Comparison of ENCODE assay signal across 12 mouse cellular contexts in genomic region chr4:138323753-138324152, GRCm38 (mm10). TPM values are rescaled to one million over a fixed set of nuclear protein-coding genes. Genes with fewer than 3 reads are reported as not detected.
DNase-seq lines count a peak whose midpoint lies in the region; ATAC-seq lines count a peak whose summit lies in the region.
"Had no signal": no experiment of that assay in that cellular context is flagged by ENCODE, and none has a peak within 500 bp of the region (broad histone marks: within the 10 kb centered on the region; RNA-seq: fewer than 3 reads in every experiment).

No protein-coding gene starts in this region.

- WGBS in embryonic facial prominence, embryonic 13.5 days, result 69% methylated on average over 4 of the region's 4 CpGs
- 75% methylated on average over 4 of the region's 4 CpGs for WGBS in embryonic facial prominence, embryonic 10.5 days
- 72% methylated on average over 4 of the region's 4 CpGs for WGBS in liver, embryonic 11.5 days
- 56% methylated on average over 4 of the region's 4 CpGs for WGBS in stomach, embryonic 14.5 days

- DNase-seq in embryonic facial prominence, embryonic 10.5 days (ENCODE audit: low spot score), result no peak
- DNase-seq in liver, embryonic 11.5 days (ENCODE audit: low spot score), result no peak
- no peak for DNase-seq in liver
- DNase-seq in heart, postnatal 10 days, result peak; percentile 31 to 54
- no peak for DNase-seq in thymus, postnatal 36 days
- no peak for DNase-seq in right cerebral cortex, adult 2 months (ENCODE audit: low spot score in 2 of 2)
- DNase-seq: adrenal gland, postnatal 25 days; kidney, postnatal 4 days had no signal

- no peak overlapping the region for H3K27ac ChIP-seq in embryonic facial prominence, embryonic 13.5 days
- no peak overlapping the region for H3K27ac ChIP-seq in embryonic facial prominence, embryonic 10.5 days (replicated peaks)
- no peak overlapping the region; the same call in 1 of the 2 replicates for H3K27ac ChIP-seq in liver, embryonic 11.5 days (ENCODE audit: low read depth, low read length)
- peak overlapping the region; percentile 75 for H3K27ac ChIP-seq in stomach, embryonic 14.5 days (ENCODE audit: low read length)
- H3K27ac ChIP-seq: liver, embryonic 14.5 days had no signal

- H3K27me3 ChIP-seq in embryonic facial prominence, embryonic 13.5 days, result no peaks in the 10 kb centered on the region
- no peaks in the 10 kb centered on the region for H3K27me3 ChIP-seq in embryonic facial prominence, embryonic 10.5 days (replicated peaks; ENCODE audit: low read depth, poor library complexity, severe bottlenecking)
- H3K27me3 ChIP-seq in liver, embryonic 11.5 days (replicated peaks; ENCODE audit: control insufficient read depth, insufficient read depth, low read length), result no peaks in the 10 kb centered on the region
- H3K27me3 ChIP-seq in stomach, embryonic 14.5 days (ENCODE audit: control insufficient read depth, insufficient read depth, low read length), result no peaks in the 10 kb centered on the region
- H3K27me3 ChIP-seq: Patski had no signal

- intact Hi-C loops in heart, postnatal 10 days (cut with DNase I), result no loop called here

- H3K4me3 ChIP-seq in embryonic facial prominence, embryonic 13.5 days, result no peak overlapping the region
- no peak overlapping the region for H3K4me3 ChIP-seq in embryonic facial prominence, embryonic 10.5 days
- no peak overlapping the region for H3K4me3 ChIP-seq in liver, embryonic 11.5 days (ENCODE audit: low read depth, low read length)
- H3K4me3 ChIP-seq in stomach, embryonic 14.5 days (ENCODE audit: low read depth, low read length), result no peak overlapping the region

- ATAC-seq in embryonic facial prominence, embryonic 13.5 days (ENCODE audit: insufficient number of reproducible peaks, insufficient read depth, low FRiP score, low TSS enrichment, low read depth), result no peak
- ATAC-seq in liver, embryonic 11.5 days (replicated peaks; ENCODE audit: low FRiP score), result no peak
- no peak for ATAC-seq in stomach, embryonic 14.5 days (ENCODE audit: insufficient number of reproducible peaks, insufficient read depth, low FRiP score, low read depth)
- ATAC-seq: Patski had no signal

- H3K9me3 ChIP-seq in embryonic facial prominence, embryonic 13.5 days, result no peaks in the 10 kb centered on the region
- H3K9me3 ChIP-seq in embryonic facial prominence, embryonic 10.5 days, result no peaks in the 10 kb centered on the region
- H3K9me3 ChIP-seq in liver, embryonic 11.5 days (ENCODE audit: control insufficient read depth, low read length), result no peaks in the 10 kb centered on the region
- H3K9me3 ChIP-seq in stomach, embryonic 14.5 days (ENCODE audit: control insufficient read depth, low read depth, low read length), result no peaks in the 10 kb centered on the region

- 0 out of 2 replicates have a peak overlapping the region, but pooled peaks have one; percentile 22 for H3K9ac ChIP-seq in embryonic facial prominence, embryonic 13.5 days
- H3K9ac ChIP-seq in liver, embryonic 11.5 days (ENCODE audit: low read depth, low read length), result peak overlapping the region; percentile 12; the same call in 1 of the 2 replicates
- H3K9ac ChIP-seq in stomach, embryonic 14.5 days (replicated peaks; ENCODE audit: low read depth, low read length), result no peak overlapping the region
- H3K9ac ChIP-seq: liver, embryonic 14.5 days had no signal

- H3K4me2 ChIP-seq in embryonic facial prominence, embryonic 13.5 days, result no peak overlapping the region
- no peak overlapping the region for H3K4me2 ChIP-seq in liver, embryonic 11.5 days
- H3K4me2 ChIP-seq in stomach, embryonic 14.5 days (replicated peaks; ENCODE audit: low read depth, low read length), result no peak overlapping the region

- H3K36me3 ChIP-seq in embryonic facial prominence, embryonic 13.5 days, result peaks cover 12% of the 10 kb centered on the region; the same call in 1 of the 2 replicates
- H3K36me3 ChIP-seq in embryonic facial prominence, embryonic 10.5 days (replicated peaks), result peaks cover 10% of the 10 kb centered on the region
- H3K36me3 ChIP-seq in liver, embryonic 11.5 days (ENCODE audit: control insufficient read depth, insufficient read depth, low read length), result no peaks in the 10 kb centered on the region
- no peaks in the 10 kb centered on the region for H3K36me3 ChIP-seq in stomach, embryonic 14.5 days (ENCODE audit: control insufficient read depth, insufficient read depth, low read length)

- H3K4me1 ChIP-seq in embryonic facial prominence, embryonic 13.5 days, result peaks cover 12% of the 10 kb centered on the region
- peaks cover 36% of the 10 kb centered on the region for H3K4me1 ChIP-seq in embryonic facial prominence, embryonic 10.5 days
- peaks cover 12% of the 10 kb centered on the region for H3K4me1 ChIP-seq in liver, embryonic 11.5 days (replicated peaks; ENCODE audit: control insufficient read depth, insufficient read depth, low read length)
- peaks cover 12% of the 10 kb centered on the region; the same call in 1 of the 2 replicates for H3K4me1 ChIP-seq in stomach, embryonic 14.5 days (ENCODE audit: control insufficient read depth, insufficient read depth, low read length)

RNA-seq across cellular contexts. Expression of gene Pink1, which starts 2.4 kb away (rescaled TPM):
- polyA plus RNA-seq in embryonic facial prominence, embryonic 13.5 days (2015; fragmentation: Nextera tagmentation; extraction: Ambion mirVana), result 54.7 and 57.5 TPM in 2 replicates
- polyA plus RNA-seq in embryonic facial prominence, embryonic 10.5 days (2016; fragmentation: Nextera tagmentation; extraction: Ambion mirVana), result 29.0 and 30.6 TPM in 2 replicates
- 15.6 and 17.0 TPM in 2 replicates for polyA plus RNA-seq in liver, embryonic 11.5 days (2014; fragmentation: Nextera tagmentation; extraction: Ambion mirVana)
- total RNA-seq in heart, postnatal 10 days (2021), result 100 to 1,000 TPM; 272 to 301 TPM
- polyA plus RNA-seq in stomach, embryonic 14.5 days (2014; fragmentation: Nextera tagmentation; extraction: Ambion mirVana), result 24.1 and 29.6 TPM in 2 replicates

RNA-seq across cellular contexts. Expression of gene Ddost, which starts 19.2 kb away (rescaled TPM):
- 317 and 321 TPM in 2 replicates for polyA plus RNA-seq in embryonic facial prominence, embryonic 13.5 days (2015; fragmentation: Nextera tagmentation; extraction: Ambion mirVana)
- 273 and 284 TPM in 2 replicates for polyA plus RNA-seq in embryonic facial prominence, embryonic 10.5 days (2016; fragmentation: Nextera tagmentation; extraction: Ambion mirVana)
- polyA plus RNA-seq in liver, embryonic 11.5 days (2014; fragmentation: Nextera tagmentation; extraction: Ambion mirVana), result 276 and 295 TPM in 2 replicates
- 10 to 100 TPM; 87.3 to 89.2 TPM for total RNA-seq in heart, postnatal 10 days (2021)
- polyA plus RNA-seq in stomach, embryonic 14.5 days (2014; fragmentation: Nextera tagmentation; extraction: Ambion mirVana), result 351 and 363 TPM in 2 replicates

RNA-seq across cellular contexts. Expression of gene Cda, which starts 44.0 kb away (rescaled TPM):
- polyA plus RNA-seq in embryonic facial prominence, embryonic 13.5 days (2015; fragmentation: Nextera tagmentation; extraction: Ambion mirVana), result 4.1 and 6.5 TPM in 2 replicates
- 3.3 and 4.8 TPM in 2 replicates for polyA plus RNA-seq in embryonic facial prominence, embryonic 10.5 days (2016; fragmentation: Nextera tagmentation; extraction: Ambion mirVana)
- 6.6 and 7.2 TPM in 2 replicates for polyA plus RNA-seq in liver, embryonic 11.5 days (2014; fragmentation: Nextera tagmentation; extraction: Ambion mirVana)
- 1 to 10 TPM; 4.5 to 6.7 TPM for total RNA-seq in heart, postnatal 10 days (2021)
- 8.3 and 11.5 TPM in 2 replicates for polyA plus RNA-seq in stomach, embryonic 14.5 days (2014; fragmentation: Nextera tagmentation; extraction: Ambion mirVana)

Comparison
In these comparisons a context has a peak if more than half of its experiments do, and no peak if none do; other contexts are left out.
1. DNase-seq: peak in heart, postnatal 10 days (2 of 2); none in embryonic facial prominence, embryonic 10.5 days (single experiment), liver, embryonic 11.5 days (single experiment), liver (single experiment), thymus, postnatal 36 days (0 of 2) and right cerebral cortex, adult 2 months (0 of 2).